Mouse (Mus musculus) megakaryocyte, embryonic 14.5 days (primary cell): ENCODE measurements around the gene Ccdc130. TPM values are rescaled to one million over a fixed set of nuclear protein-coding genes. Genes with fewer than 3 reads are reported as not detected.

Experiments used
- H3K27me3 ChIP-seq: replicated peaks from 2 replicates; pipeline ENCODE3; 2012; ENCODE audit warnings: inconsistent platforms
- H3K36me3 ChIP-seq: replicated peaks from 2 replicates; pipeline ENCODE3; 2012; ENCODE audit warnings: low read length, inconsistent platforms, mixed read lengths
- H3K4me1 ChIP-seq: 2 replicates; pipeline ENCODE4 v1.6.1; 2012; ENCODE audit warnings: inconsistent platforms
- H3K4me3 ChIP-seq: replicated peaks from 2 replicates; pipeline ENCODE3; 2012; ENCODE audit warnings: moderate library complexity, mild to moderate bottlenecking, inconsistent platforms
- H3K9me3 ChIP-seq: 2 replicates; pipeline ENCODE4 v1.6.1; 2012; ENCODE audit warnings: inconsistent platforms
- FLI1 ChIP-seq: IDR thresholded peaks from 2 replicates; pipeline ENCODE4 v1.6.1; 2012; ENCODE audit warnings: low read length, inconsistent platforms, mixed read lengths
- GATA1 ChIP-seq: IDR thresholded peaks from 3 replicates; pipeline ENCODE4 v1.6.1; 2012; ENCODE audit warnings: mixed read lengths, low read length, inconsistent platforms, borderline replicate concordance
- polyA plus RNA-seq: library from polyadenylated mRNA; stranded (reverse); fragments of >175 nt; gene quantifications from 2 replicates; pipeline ENCODE4 v1.2.3, GENCODE M21; 2012; ENCODE audit warnings: low replicate concordance; ENCODE audit not compliant: insufficient read depth

Ccdc130 gene
- polyA plus RNA-seq, 1 experiment: 20.9 TPM

DNA sequence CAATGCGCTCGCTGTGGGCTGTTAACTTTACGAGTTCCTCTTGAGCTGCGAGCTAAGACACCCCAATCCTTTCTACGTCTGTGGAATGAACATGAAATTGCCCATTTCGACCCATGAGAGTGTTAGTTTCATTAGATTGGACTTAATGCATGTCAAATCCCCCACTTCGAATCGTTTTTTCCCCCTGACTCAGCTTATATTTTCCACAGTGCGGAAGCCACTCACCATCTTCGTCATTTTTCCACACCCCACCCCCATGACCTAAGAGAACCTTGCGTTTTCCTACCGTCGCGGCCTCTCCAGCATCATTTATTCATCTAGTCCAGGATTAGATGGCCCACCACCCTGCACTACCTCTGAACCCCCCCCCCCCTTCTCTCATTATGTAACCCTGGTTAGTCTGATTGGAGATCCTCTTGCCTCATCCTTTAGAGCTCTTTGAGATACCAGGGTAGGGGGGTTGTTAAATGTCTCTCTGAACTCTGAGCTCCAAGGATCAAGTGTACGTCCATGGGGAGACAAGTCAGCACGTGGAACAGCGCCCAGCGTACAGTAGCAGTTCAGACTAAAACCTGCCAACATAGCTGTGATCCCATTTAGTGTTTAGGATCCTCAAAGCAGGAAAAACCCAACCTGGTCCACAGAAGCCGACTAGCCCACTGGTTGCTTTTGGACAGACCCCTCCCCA is 32.5 kb downstream of the Ccdc130 start:
- no peaks in the 10 kb centered on the region for H3K9me3 ChIP-seq
- H3K36me3 ChIP-seq: peaks cover 23% of the 10 kb centered on the region
- TF ChIP-seq FLI1 (no peak), GATA1 (no peak)
- H3K4me3 ChIP-seq: peak overlapping the region; percentile 95
- peaks cover 69% of the 10 kb centered on the region for H3K4me1 ChIP-seq
- H3K27me3 ChIP-seq: no peaks in the 10 kb centered on the region

DNA sequence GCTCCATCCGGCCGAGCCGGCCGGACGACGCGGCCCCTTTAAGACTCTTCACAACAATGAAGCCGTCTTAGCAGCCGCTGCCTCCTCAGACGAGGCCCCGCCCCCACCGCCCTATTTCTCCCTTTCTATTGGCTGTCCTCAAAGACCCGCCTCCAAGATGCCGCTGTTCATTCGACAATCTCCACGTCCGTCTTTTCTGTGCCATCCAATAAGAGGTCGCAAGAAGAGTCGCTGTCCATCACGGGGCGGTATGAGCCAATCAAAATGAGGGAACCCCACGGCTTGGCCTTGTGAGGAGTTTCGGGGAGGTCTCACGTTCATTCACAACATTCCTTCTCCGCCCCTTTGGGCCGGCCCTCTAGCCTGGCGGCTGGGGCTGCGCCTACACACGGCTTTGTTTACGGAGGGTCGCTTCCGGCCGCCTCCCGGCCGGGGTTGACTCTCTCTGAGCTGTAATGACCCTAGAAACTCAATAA is 33.1 kb downstream of the Ccdc130 start, which contains the start of gene Zswim4:
TSS of gene Zswim4 (minus strand) at position 58 of the 476 bp plus-strand sequence.
- no peak for TF ChIP-seq GATA1
- no peak for TF ChIP-seq FLI1

DNA sequence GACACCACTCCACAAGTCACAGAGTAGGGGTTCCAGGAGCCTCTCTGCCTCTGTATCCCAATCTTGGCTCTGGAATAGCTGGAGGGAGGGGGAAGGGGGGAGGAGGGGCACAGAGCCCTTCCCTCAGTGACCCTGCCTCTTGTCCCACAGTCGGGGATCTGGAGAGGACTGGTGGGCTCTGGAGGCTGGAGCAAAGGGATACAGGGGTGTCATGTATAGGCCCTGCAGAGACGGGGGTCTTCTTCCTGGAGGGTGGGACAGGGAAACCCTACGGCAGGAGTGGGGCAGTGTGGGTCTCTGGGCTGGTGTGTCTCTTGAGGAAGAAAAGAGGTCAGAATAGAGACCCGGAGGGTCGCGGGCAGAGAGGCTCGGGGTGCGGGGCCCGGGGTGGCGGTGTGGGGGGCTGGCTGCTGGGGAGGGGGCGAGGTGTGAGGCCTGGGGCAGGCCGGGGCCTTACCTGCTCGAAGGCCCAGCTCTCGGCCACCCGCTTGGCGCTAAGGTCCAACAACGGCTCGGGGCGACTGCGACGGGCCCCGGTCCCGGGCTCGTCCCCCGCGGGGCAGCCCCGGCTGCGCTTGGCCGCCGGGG is 33.7 kb downstream of the Ccdc130 start:
- H3K9me3 ChIP-seq: no peaks in the 10 kb centered on the region
- peaks cover 35% of the 10 kb centered on the region for H3K36me3 ChIP-seq
- TF ChIP-seq GATA1 (no peak), FLI1 (no peak)
- H3K4me3 ChIP-seq: peak overlapping the region; percentile 95
- no peaks in the 10 kb centered on the region for H3K27me3 ChIP-seq
- peaks cover 71% of the 10 kb centered on the region for H3K4me1 ChIP-seq

More for the DNA sequence above, 33.1 kb downstream of the Ccdc130 start, which contains the start of gene Zswim4:
- Histone ChIP-seq H3K4me3 (peak within 1 kb of the TSS; percentile 95), H3K36me3 (peaks cover 30% of the 10 kb centered on the region), H3K27me3 (no peaks in the 10 kb centered on the region), H3K9me3 (no peaks in the 10 kb centered on the region), H3K4me1 (peaks cover 69% of the 10 kb centered on the region)

DNA sequence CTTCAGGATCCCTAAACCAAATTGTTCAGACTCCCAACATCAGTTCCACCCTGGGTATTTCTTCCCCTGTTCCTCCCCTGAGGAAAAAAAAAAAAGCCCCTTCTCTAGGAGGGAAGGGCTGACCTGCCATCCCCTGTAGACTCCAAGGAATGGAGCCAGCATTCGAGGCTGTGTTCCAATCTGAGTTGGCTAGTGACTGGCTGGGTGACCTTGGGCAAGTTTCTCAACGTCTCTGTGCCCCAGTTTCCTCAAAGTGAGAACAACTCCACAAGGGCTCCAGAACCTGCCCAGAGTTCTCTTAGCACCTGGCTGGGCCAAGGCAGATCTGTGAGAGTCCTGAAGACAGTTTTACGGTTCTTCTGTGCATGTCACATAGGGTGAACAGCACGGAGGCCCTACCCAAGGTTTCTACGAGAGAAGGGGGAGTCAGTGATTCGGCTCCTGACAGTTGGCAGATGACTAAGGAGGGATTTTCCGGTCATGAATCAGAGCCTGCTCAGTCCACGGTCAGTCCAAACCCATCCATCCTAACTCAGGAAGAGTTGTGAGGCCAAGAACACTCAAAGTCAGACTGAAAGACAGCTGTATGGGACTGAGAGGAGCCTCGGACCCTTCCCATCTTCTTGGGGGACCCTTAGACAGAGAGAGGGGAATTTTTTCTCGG is 34.3 kb downstream of the Ccdc130 start:
- TF ChIP-seq GATA1 (no peak), FLI1 (no peak)
- H3K27me3 ChIP-seq: no peaks in the 10 kb centered on the region
- H3K4me1 ChIP-seq: peaks cover 65% of the 10 kb centered on the region
- peaks cover 41% of the 10 kb centered on the region for H3K36me3 ChIP-seq
- peak overlapping the region; percentile 95 for H3K4me3 ChIP-seq
- H3K9me3 ChIP-seq: no peaks in the 10 kb centered on the region

DNA sequence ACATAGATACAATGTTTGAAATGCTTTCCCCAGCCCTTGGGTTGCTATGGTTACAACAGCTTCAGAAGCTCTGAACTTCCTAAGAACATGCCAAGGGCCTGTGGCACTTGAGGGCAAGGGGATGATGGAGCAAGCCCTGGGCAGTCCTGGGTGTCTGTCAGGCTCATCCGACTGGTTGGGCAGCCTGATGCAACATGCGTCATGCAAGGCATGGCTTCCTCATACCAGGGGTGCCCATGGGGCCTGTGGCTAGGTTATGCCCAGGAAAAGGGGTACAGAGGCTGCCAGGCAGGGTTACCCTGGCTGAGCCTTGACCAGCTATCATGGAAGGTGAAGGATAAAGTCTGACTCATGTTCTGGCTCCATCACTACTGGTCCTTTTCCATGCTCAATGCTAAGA is 37.1 kb downstream of the Ccdc130 start:
- no peak for TF ChIP-seq GATA1
- no peak for TF ChIP-seq FLI1
- H3K4me3 ChIP-seq: no peak overlapping the region
- H3K36me3 ChIP-seq: peaks cover 68% of the 10 kb centered on the region
- no peaks in the 10 kb centered on the region for H3K9me3 ChIP-seq
- no peaks in the 10 kb centered on the region for H3K27me3 ChIP-seq
- H3K4me1 ChIP-seq: peaks cover 54% of the 10 kb centered on the region

DNA sequence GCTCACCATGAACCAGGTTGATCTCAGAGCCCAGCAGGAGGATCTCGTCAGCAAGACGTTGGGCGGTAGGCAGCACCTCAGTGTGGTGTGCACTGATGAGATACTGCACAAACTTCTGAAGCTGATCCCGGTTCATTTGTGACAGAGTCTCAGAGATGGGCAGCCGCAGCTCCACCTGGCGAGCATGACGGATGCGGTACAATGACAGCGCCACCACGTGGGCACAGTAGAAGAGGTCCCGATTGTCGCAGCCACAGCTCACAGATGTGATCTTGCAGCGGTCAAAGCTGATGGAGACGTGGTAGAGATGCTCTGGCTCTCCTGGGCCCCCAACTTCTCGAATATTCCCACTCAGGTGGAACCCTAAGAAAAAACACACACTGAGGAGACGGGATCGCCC is 39.4 kb downstream of the Ccdc130 start:
- peaks cover 41% of the 10 kb centered on the region for H3K4me1 ChIP-seq
- H3K4me3 ChIP-seq: no peak overlapping the region
- H3K36me3 ChIP-seq: peaks cover 92% of the 10 kb centered on the region
- no peaks in the 10 kb centered on the region for H3K9me3 ChIP-seq
- H3K27me3 ChIP-seq: no peaks in the 10 kb centered on the region
- TF ChIP-seq FLI1 (no peak), GATA1 (no peak)

DNA sequence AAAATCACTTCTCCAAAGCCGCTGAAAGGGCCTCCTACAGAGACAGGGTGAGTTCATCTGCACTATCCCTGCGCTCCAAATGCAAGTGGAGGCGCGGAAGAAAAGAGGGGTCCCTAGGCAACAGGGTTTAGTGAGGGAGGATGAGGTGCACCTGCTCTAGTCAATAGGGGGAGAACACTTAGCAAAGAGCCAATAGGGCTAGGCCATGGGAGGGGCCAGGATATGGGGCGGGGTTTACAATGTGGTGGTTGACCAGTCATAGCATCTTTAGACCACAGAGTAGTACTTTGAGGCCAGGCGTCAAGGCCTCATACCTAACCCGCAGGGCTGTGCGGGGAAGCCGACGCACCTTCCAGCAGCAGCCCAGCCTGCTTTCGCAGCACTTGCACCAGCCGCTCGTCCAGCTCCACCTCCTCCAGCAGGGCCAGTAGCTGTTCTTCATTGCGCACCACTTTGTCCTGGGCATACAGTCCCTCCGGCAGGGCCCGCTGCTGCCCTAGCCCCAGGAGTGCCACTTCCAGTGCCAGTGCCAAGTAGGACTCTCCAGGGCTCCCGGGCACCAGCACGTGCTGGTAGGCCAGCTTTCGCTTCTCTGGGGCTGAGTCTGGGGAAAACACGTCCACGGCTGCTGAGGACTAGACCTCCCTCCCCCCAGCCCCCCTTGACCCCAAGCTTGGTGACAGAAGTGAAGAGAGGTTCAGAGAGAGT is 46.7 kb downstream of the Ccdc130 start:
- TF ChIP-seq GATA1 (no peak), FLI1 (no peak)
- no peaks in the 10 kb centered on the region for H3K27me3 ChIP-seq
- no peaks in the 10 kb centered on the region for H3K9me3 ChIP-seq
- peaks cover 24% of the 10 kb centered on the region for H3K4me1 ChIP-seq
- peak overlapping the region; percentile 46 for H3K4me3 ChIP-seq
- peaks cover 91% of the 10 kb centered on the region for H3K36me3 ChIP-seq

DNA sequence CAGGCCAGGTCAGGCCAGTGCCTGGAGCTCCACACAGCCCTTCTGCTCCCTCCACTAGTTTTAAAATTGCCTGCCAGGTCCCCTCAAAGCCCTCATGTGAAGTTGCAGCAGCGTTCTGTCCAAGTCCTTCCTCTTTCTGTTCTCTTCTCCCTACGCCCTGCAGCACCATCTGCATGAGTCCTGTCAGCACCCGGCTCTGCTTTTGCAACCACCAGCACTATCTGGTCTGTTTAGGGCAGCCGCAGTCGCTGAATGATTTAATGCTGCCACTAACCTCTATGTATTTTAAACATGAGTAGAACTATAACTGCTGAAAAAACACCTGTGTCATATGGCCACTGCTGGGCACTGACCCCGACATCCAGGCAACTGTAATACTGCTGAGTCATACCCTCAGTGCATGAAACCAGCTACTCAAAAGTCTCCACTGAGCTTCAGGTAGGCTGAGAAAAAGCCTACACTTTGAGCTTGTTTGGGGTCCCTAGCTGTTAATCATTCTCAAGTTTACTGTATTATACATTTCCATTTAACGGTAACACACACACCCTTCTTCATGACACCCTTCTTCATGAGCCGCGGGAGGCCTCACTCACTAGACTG is 47.5 kb downstream of the Ccdc130 start:
- TF ChIP-seq FLI1 (no peak), GATA1 (no peak)
- Histone ChIP-seq H3K36me3 (peaks cover 91% of the 10 kb centered on the region), H3K4me3 (no peak overlapping the region)

DNA sequence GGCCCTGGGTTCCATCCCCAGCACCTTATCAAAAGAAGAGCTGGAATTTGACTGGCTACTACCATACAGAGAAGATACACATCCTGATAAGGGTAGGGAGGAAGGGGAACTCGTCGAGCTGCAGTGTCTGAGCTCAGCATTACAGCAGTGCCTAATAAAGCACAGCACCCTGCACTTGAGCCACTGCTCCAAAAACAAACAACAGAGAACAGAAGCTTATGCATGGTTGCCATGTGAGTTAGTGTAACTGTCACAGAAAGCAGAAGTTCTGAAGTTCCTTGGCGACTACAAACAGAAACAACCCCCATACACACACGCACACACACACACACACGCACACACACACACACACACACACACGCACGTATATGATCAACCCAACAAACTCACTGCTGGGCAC is 50.1 kb downstream of the Ccdc130 start:
- peaks cover 30% of the 10 kb centered on the region for H3K4me1 ChIP-seq
- TF ChIP-seq GATA1: no peak
- TF ChIP-seq FLI1: no peak
- H3K27me3 ChIP-seq: no peaks in the 10 kb centered on the region
- no peaks in the 10 kb centered on the region for H3K9me3 ChIP-seq
- peaks cover 91% of the 10 kb centered on the region for H3K36me3 ChIP-seq
- H3K4me3 ChIP-seq: no peak overlapping the region

More for the DNA sequence above, 47.5 kb downstream of the Ccdc130 start:
- Histone ChIP-seq H3K9me3 (no peaks in the 10 kb centered on the region), H3K4me1 (peaks cover 30% of the 10 kb centered on the region), H3K27me3 (no peaks in the 10 kb centered on the region)
